In the genomic region with DNA sequence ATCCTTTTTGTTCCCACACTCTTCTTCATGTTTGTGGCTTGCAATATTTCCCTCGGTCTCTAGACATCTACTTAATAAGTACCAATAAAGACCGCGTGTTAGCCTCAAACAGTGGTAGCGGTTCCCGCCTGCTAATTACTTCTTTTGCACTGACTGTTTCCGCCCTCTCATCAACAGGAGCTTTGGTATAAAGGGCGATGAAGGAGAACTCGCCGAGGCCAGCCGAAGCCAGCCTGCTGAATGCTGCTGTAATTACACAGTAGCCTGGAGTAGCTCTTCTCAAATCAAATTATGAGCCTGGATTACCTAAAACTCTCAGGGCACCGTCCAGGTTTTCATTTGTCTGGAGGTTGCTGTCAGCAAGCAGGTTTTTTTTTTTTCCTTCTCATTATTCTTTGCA, we compare ENCODE assay signal across 9 mouse cellular contexts.
A peak's percentile ranks its signal among the peaks of the same experiment; 100 is the strongest.
DNase-seq lines count a peak whose midpoint lies in the region; ATAC-seq lines count a peak whose summit lies in the region.
"Had no signal": no experiment of that assay in that cellular context is flagged by ENCODE, and none has a peak within 500 bp of the region (broad histone marks: within the 10 kb centered on the region; RNA-seq: fewer than 3 reads in every experiment).

No protein-coding gene starts in this region.

- no peaks in the 10 kb centered on the region for H3K36me3 ChIP-seq in kidney, embryonic 15.5 days
- no peaks in the 10 kb centered on the region for H3K36me3 ChIP-seq in kidney, embryonic 14.5 days (ENCODE audit: control insufficient read depth, insufficient read depth, low read length)
- no peaks in the 10 kb centered on the region for H3K36me3 ChIP-seq in forebrain, embryonic 15.5 days
- no peaks in the 10 kb centered on the region for H3K36me3 ChIP-seq in midbrain, embryonic 15.5 days (replicated peaks)

- no peak overlapping the region for H3K9ac ChIP-seq in kidney, embryonic 15.5 days
- no peak overlapping the region for H3K9ac ChIP-seq in kidney, embryonic 14.5 days (ENCODE audit: low read depth, low read length)
- no peak overlapping the region for H3K9ac ChIP-seq in forebrain, embryonic 15.5 days (replicated peaks)
- H3K9ac ChIP-seq in midbrain, embryonic 15.5 days: no peak overlapping the region

- peaks cover 3% of the 10 kb centered on the region; the same call in 1 of the 2 replicates for H3K27me3 ChIP-seq in kidney, embryonic 15.5 days
- no peaks in the 10 kb centered on the region for H3K27me3 ChIP-seq in kidney, embryonic 14.5 days (ENCODE audit: control insufficient read depth, insufficient read depth, low read length)
- H3K27me3 ChIP-seq in forebrain, embryonic 15.5 days: no peaks in the 10 kb centered on the region
- H3K27me3 ChIP-seq in midbrain, embryonic 15.5 days (replicated peaks): no peaks in the 10 kb centered on the region

- H3K4me3 ChIP-seq in kidney, embryonic 15.5 days (replicated peaks): no peak overlapping the region
- H3K4me3 ChIP-seq in kidney, embryonic 14.5 days (ENCODE audit: low read length): no peak overlapping the region
- no peak overlapping the region for H3K4me3 ChIP-seq in forebrain, embryonic 15.5 days
- H3K4me3 ChIP-seq in midbrain, embryonic 15.5 days: no peak overlapping the region

- no peak overlapping the region for H3K27ac ChIP-seq in kidney, embryonic 15.5 days
- H3K27ac ChIP-seq in kidney, embryonic 14.5 days (ENCODE audit: low read depth, low read length): no peak overlapping the region
- H3K27ac ChIP-seq in forebrain, embryonic 15.5 days (replicated peaks): peak overlapping the region; percentile 71
- peak overlapping the region; percentile 65; the same call in 1 of the 2 replicates for H3K27ac ChIP-seq in midbrain, embryonic 15.5 days

- no peak for ATAC-seq in kidney, embryonic 15.5 days (replicated peaks; ENCODE audit: low FRiP score)
- ATAC-seq in kidney, embryonic 14.5 days (ENCODE audit: low FRiP score, low TSS enrichment): no peak
- peak; percentile 66 for ATAC-seq in forebrain, embryonic 15.5 days (replicated peaks)
- peak; percentile 72 for ATAC-seq in midbrain, embryonic 15.5 days (replicated peaks)
- ATAC-seq: CD4-positive, CD25-positive, alpha-beta regulatory T cell, adult 4 months had no signal

- H3K4me2 ChIP-seq in kidney, embryonic 15.5 days: peak overlapping the region; percentile 20; the same call in 1 of the 2 replicates
- H3K4me2 ChIP-seq in kidney, embryonic 14.5 days (replicated peaks; ENCODE audit: low read depth, low read length): no peak overlapping the region
- peak overlapping the region; percentile 24 for H3K4me2 ChIP-seq in forebrain, embryonic 15.5 days (replicated peaks)
- peak overlapping the region; percentile 26 for H3K4me2 ChIP-seq in midbrain, embryonic 15.5 days

- H3K4me1 ChIP-seq in kidney, embryonic 15.5 days: peaks cover 18% of the 10 kb centered on the region
- H3K4me1 ChIP-seq in kidney, embryonic 14.5 days (ENCODE audit: control insufficient read depth, insufficient read depth, low read length): 0 out of 2 replicates have a peak, but pooled peaks cover 2% of the 10 kb centered on the region
- H3K4me1 ChIP-seq in forebrain, embryonic 15.5 days: peaks cover 37% of the 10 kb centered on the region
- peaks cover 14% of the 10 kb centered on the region for H3K4me1 ChIP-seq in midbrain, embryonic 15.5 days

- H3K9me3 ChIP-seq in kidney, embryonic 15.5 days (replicated peaks): no peaks in the 10 kb centered on the region
- no peaks in the 10 kb centered on the region for H3K9me3 ChIP-seq in kidney, embryonic 14.5 days (ENCODE audit: control insufficient read depth, low read length)
- H3K9me3 ChIP-seq in forebrain, embryonic 15.5 days: no peaks in the 10 kb centered on the region
- H3K9me3 ChIP-seq in midbrain, embryonic 15.5 days: no peaks in the 10 kb centered on the region

- WGBS in kidney, embryonic 15.5 days: 20% methylated on average over 11 of the region's 11 CpGs
- WGBS in kidney, embryonic 14.5 days: 15% methylated on average over 11 of the region's 11 CpGs
- 4% methylated on average over 11 of the region's 11 CpGs for WGBS in forebrain, embryonic 15.5 days
- 19% methylated on average over 11 of the region's 11 CpGs for WGBS in midbrain, embryonic 15.5 days

- DNase-seq in embryo, embryonic 10.5 days (ENCODE audit: low spot score): peak; percentile 48
- DNase-seq in natural killer cell, adult 2 months (ENCODE audit: low spot score in 2 of 2): no peak
- no peak for DNase-seq in adrenal gland, postnatal 10 days
- DNase-seq in urinary bladder, adult 2 months (ENCODE audit: low spot score): no peak

Comparison
In these comparisons a context has a peak if more than half of its experiments do, and no peak if none do; other contexts are left out.
1. ATAC-seq: peak in forebrain, embryonic 15.5 days (single experiment) and midbrain, embryonic 15.5 days (single experiment); none in kidney, embryonic 15.5 days (single experiment) and kidney, embryonic 14.5 days (single experiment).
2. H3K27ac ChIP-seq: peak in forebrain, embryonic 15.5 days (single experiment) and midbrain, embryonic 15.5 days (single experiment); none in kidney, embryonic 15.5 days (single experiment) and kidney, embryonic 14.5 days (single experiment).